Mouse (Mus musculus) liver, embryonic 13.5 days (tissue): ENCODE measurements around the gene Camk2n1. TPM values are rescaled to one million over a fixed set of nuclear protein-coding genes. Genes with fewer than 3 reads are reported as not detected.

Source experiments
- ATAC-seq: fragments of 200-750 bp; cut with Nextera tagmentation; 2 replicates; pipeline ENCODE4 v1.8.0; 2017; ENCODE audit warnings: low read depth, mild to moderate bottlenecking, moderate number of reproducible peaks, moderate library complexity
- DNase-seq: peaks from one replicate; pipeline ENCODE4 v3.0.0; 2022
- H3K27ac ChIP-seq: fragments of 300-500 bp; sonication (generic); 2 replicates; pipeline ENCODE4 v1.5.1; 2015; ENCODE audit warnings: moderate library complexity, mild to moderate bottlenecking, inconsistent platforms
- H3K27me3 ChIP-seq: fragments of 300-500 bp; sonication (generic); 2 replicates; pipeline ENCODE4 v1.6.1; 2015; ENCODE audit warnings: mild to moderate bottlenecking, inconsistent platforms
- H3K36me3 ChIP-seq: fragments of 300-500 bp; sonication (generic); 2 replicates; pipeline ENCODE4 v1.6.1; 2015; ENCODE audit warnings: mild to moderate bottlenecking, inconsistent platforms
- H3K4me1 ChIP-seq: fragments of 300-500 bp; sonication (generic); replicated peaks from 2 replicates; pipeline ENCODE4 v1.6.1; 2015; ENCODE audit warnings: inconsistent platforms
- H3K4me2 ChIP-seq: fragments of 300-500 bp; sonication (generic); 2 replicates; pipeline ENCODE4 v1.6.1; 2015; ENCODE audit warnings: inconsistent platforms, mild to moderate bottlenecking, moderate library complexity
- H3K4me3 ChIP-seq: fragments of 300-500 bp; sonication (generic); replicated peaks from 2 replicates; pipeline ENCODE4 v1.5.1; 2015; ENCODE audit warnings: mild to moderate bottlenecking, inconsistent platforms
- H3K9ac ChIP-seq: fragments of 300-500 bp; sonication (generic); 2 replicates; pipeline ENCODE4 v1.6.1; 2015; ENCODE audit warnings: mild to moderate bottlenecking, inconsistent platforms
- H3K9me3 ChIP-seq: fragments of 300-500 bp; sonication (generic); replicated peaks from 2 replicates; pipeline ENCODE4 v1.6.1; 2016; ENCODE audit warnings: inconsistent platforms
- WGBS: fragments of 180-500 bp; shearing (Covaris S2); methylation state at CpG from one replicate; pipeline ENCODE4 v1.1.7; 2015; ENCODE audit not compliant: insufficient replicate concordance; 5-methylcytosine and 5-hydroxymethylcytosine counted together
- polyA plus RNA-seq: library from polyadenylated mRNA; unstranded; fragments of >200 nt; fragmentation: Nextera tagmentation; extraction: Ambion mirVana; gene quantifications from 2 replicates; pipeline ENCODE4 v1.2.1, GENCODE M21; 2015

Camk2n1 gene
- polyA plus RNA-seq, 1 experiment from 2014 or later = 1.3 TPM

- Histone ChIP-seq H3K27ac (no peak overlapping the region), H3K4me3 (no peak overlapping the region), H3K9ac (no peak overlapping the region), H3K4me1 (peaks cover 10% of the 10 kb centered on the region), H3K36me3 (no peaks in the 10 kb centered on the region), H3K9me3 (no peaks in the 10 kb centered on the region), H3K27me3 (peaks cover 45% of the 10 kb centered on the region), H3K4me2 (no peak overlapping the region)
- 21% methylated on average over 7 of the region's 7 CpGs for WGBS
- DNase-seq = no peak
- no peak for ATAC-seq
Observed at GRCm38 (mm10) chr4:138469080-138469479, 15.0 kb downstream of the Camk2n1 start.

GRCm38 (mm10) chr4:138471241-138471640 is 17.1 kb downstream of the Camk2n1 start:
- Histone ChIP-seq H3K4me3 (no peak overlapping the region), H3K27me3 (peaks cover 33% of the 10 kb centered on the region), H3K27ac (no peak overlapping the region), H3K4me1 (no peaks in the 10 kb centered on the region), H3K9me3 (no peaks in the 10 kb centered on the region), H3K9ac (no peak overlapping the region), H3K4me2 (no peak overlapping the region), H3K36me3 (no peaks in the 10 kb centered on the region)
- ATAC-seq (no peak), DNase-seq (no peak)
- 51% methylated on average over 7 of the region's 7 CpGs for WGBS

GRCm38 (mm10) chr4:138479595-138479994 is 25.5 kb downstream of the Camk2n1 start:
- ATAC-seq (no peak), DNase-seq (no peak)
- H3K9ac ChIP-seq = no peak overlapping the region
- H3K4me2 ChIP-seq = no peak overlapping the region
- H3K27me3 ChIP-seq = peaks cover 11% of the 10 kb centered on the region
- no peaks in the 10 kb centered on the region for H3K36me3 ChIP-seq
- no peaks in the 10 kb centered on the region for H3K9me3 ChIP-seq
- H3K4me1 ChIP-seq = no peaks in the 10 kb centered on the region
- WGBS = 51% methylated on average over 7 of the region's 7 CpGs
- no peak overlapping the region for H3K27ac ChIP-seq
- H3K4me3 ChIP-seq = no peak overlapping the region

GRCm38 (mm10) chr4:138480962-138481361 is 26.8 kb downstream of the Camk2n1 start:
- Histone ChIP-seq H3K4me3 (no peak overlapping the region), H3K27ac (no peak overlapping the region), H3K36me3 (no peaks in the 10 kb centered on the region), H3K27me3 (peaks cover 4% of the 10 kb centered on the region; the same call in 1 of the 2 replicates), H3K4me1 (no peaks in the 10 kb centered on the region), H3K4me2 (no peak overlapping the region), H3K9me3 (no peaks in the 10 kb centered on the region), H3K9ac (no peak overlapping the region)
- DNase-seq (no peak), ATAC-seq (no peak)
- WGBS = 43% methylated on average over 9 of the region's 9 CpGs

DNA sequence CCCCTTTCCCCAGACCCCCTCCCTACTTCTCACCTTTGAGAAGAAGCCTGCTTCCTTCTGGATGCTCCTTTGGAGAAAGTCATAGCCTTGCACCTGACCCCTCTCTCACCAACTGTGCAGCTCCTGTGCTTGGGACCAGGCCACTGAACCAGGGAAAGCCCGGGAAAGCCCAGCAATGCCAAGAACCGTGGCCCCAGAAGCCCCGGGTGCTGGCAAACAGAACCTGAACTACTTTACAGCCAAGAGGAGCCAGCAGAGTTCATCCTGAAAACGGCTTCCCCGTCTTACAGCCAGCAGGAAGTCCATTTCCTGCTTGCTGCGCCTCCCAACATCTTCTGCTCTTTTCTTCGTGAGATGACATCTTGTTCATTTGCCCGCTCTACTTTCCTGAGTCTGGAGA is 28.6 kb downstream of the Camk2n1 start:
- Histone ChIP-seq H3K36me3 (no peaks in the 10 kb centered on the region), H3K9me3 (no peaks in the 10 kb centered on the region), H3K4me1 (no peaks in the 10 kb centered on the region), H3K4me2 (no peak overlapping the region), H3K4me3 (no peak overlapping the region), H3K9ac (no peak overlapping the region), H3K27me3 (no peaks in the 10 kb centered on the region), H3K27ac (no peak overlapping the region)
- 24% methylated on average over 8 of the region's 8 CpGs for WGBS
- DNase-seq (no peak), ATAC-seq (no peak)

DNA sequence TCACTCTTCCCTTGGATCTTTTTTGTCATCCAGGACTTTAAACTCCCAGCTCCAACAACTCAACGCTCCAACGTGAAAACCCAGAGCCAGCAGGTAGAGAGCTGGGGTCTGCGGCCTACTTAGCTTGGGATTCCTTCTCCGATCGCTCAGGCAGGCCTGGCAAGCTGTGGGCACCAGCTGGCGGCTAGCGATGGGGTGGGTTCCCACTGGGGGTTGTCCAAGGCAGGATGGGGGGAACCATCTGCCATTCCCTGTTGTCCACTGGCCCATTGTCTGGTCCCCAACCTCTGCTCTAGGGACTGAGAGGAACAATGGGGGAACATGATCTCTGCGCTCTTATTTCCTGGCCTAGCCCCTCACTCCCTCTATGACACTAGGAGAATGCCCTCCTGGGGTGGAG is 34.1 kb downstream of the Camk2n1 start:
- no peak overlapping the region for H3K4me2 ChIP-seq
- H3K27me3 ChIP-seq = 0 out of 2 replicates have a peak, but pooled peaks cover under 1% of the 10 kb centered on the region
- DNase-seq (no peak), ATAC-seq (no peak)
- H3K36me3 ChIP-seq = no peaks in the 10 kb centered on the region
- H3K9ac ChIP-seq = no peak overlapping the region
- no peak overlapping the region for H3K27ac ChIP-seq
- no peak overlapping the region for H3K4me3 ChIP-seq
- H3K4me1 ChIP-seq = no peaks in the 10 kb centered on the region
- no peaks in the 10 kb centered on the region for H3K9me3 ChIP-seq
- 51% methylated on average over 8 of the region's 8 CpGs for WGBS

GRCm38 (mm10) chr4:138491088-138491487 is 37.0 kb downstream of the Camk2n1 start:
- H3K36me3 ChIP-seq = no peaks in the 10 kb centered on the region
- H3K27me3 ChIP-seq = peaks cover 2% of the 10 kb centered on the region; the same call in 1 of the 2 replicates
- no peaks in the 10 kb centered on the region for H3K9me3 ChIP-seq
- WGBS = 62% methylated on average over 4 of the region's 4 CpGs
- ATAC-seq (no peak), DNase-seq (no peak)
- H3K4me3 ChIP-seq = no peak overlapping the region
- H3K27ac ChIP-seq = no peak overlapping the region
- no peak overlapping the region for H3K4me2 ChIP-seq
- H3K4me1 ChIP-seq = no peaks in the 10 kb centered on the region
- H3K9ac ChIP-seq = no peak overlapping the region

GRCm38 (mm10) chr4:138493161-138494001 is 39.3 kb downstream of the Camk2n1 start:
- H3K27me3 ChIP-seq = peaks cover 6% of the 10 kb centered on the region
- no peaks in the 10 kb centered on the region for H3K4me1 ChIP-seq
- WGBS = 17% methylated on average over 5 of the region's 5 CpGs
- no peak overlapping the region for H3K4me3 ChIP-seq
- DNase-seq (no peak), ATAC-seq (no peak)
- H3K9me3 ChIP-seq = no peaks in the 10 kb centered on the region
- no peak overlapping the region for H3K9ac ChIP-seq
- H3K36me3 ChIP-seq = no peaks in the 10 kb centered on the region
- H3K27ac ChIP-seq = no peak overlapping the region
- H3K4me2 ChIP-seq = no peak overlapping the region

GRCm38 (mm10) chr4:138494905-138495304 is 40.8 kb downstream of the Camk2n1 start:
- WGBS = 22% methylated on average over 5 of the region's 5 CpGs

DNA sequence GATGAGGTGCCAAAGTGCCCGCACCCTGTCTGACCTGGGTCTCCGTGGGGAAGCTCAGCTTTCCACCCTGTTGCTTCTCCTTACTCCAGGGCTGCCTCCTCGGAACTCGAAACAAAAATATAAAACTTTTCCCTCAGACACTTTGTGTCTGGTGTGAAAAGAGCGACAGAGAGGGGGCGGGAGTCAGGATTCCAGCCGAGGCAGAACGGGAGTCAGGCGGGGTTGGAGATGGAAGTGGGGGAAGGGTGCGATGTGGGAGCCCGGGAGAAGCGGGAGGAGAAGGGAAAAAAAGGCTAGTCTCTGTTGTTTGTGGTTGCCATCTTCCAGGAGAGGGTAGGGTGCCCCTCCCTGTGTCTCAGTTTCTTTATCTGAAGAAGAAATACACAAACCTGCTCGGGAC is 41.7 kb downstream of the Camk2n1 start:
- peaks cover 6% of the 10 kb centered on the region for H3K27me3 ChIP-seq

More at GRCm38 (mm10) chr4:138494905-138495304, 40.8 kb downstream of the Camk2n1 start:
- peaks cover 6% of the 10 kb centered on the region for H3K27me3 ChIP-seq
- no peak for DNase-seq
- no peak overlapping the region for H3K27ac ChIP-seq
- H3K4me3 ChIP-seq = no peak overlapping the region
- no peaks in the 10 kb centered on the region for H3K36me3 ChIP-seq
- ATAC-seq = no peak
- H3K9ac ChIP-seq = no peak overlapping the region
- H3K9me3 ChIP-seq = no peaks in the 10 kb centered on the region
- no peak overlapping the region for H3K4me2 ChIP-seq
- no peaks in the 10 kb centered on the region for H3K4me1 ChIP-seq

GRCm38 (mm10) chr4:138496746-138497520 is 42.8 kb downstream of the Camk2n1 start:
- Histone ChIP-seq H3K9ac (no peak overlapping the region), H3K4me2 (no peak overlapping the region), H3K4me1 (no peaks in the 10 kb centered on the region), H3K9me3 (no peaks in the 10 kb centered on the region), H3K27me3 (peaks cover 6% of the 10 kb centered on the region), H3K27ac (no peak overlapping the region), H3K4me3 (no peak overlapping the region), H3K36me3 (no peaks in the 10 kb centered on the region)
- WGBS = 58% methylated on average over 22 of the region's 24 CpGs
- ATAC-seq (no peak), DNase-seq (no peak)

More for the DNA sequence above, 41.7 kb downstream of the Camk2n1 start:
- Histone ChIP-seq H3K4me3 (no peak overlapping the region), H3K4me2 (no peak overlapping the region), H3K27ac (no peak overlapping the region), H3K36me3 (no peaks in the 10 kb centered on the region), H3K9me3 (no peaks in the 10 kb centered on the region), H3K9ac (no peak overlapping the region), H3K4me1 (no peaks in the 10 kb centered on the region)
- 10% methylated on average over 13 of the region's 13 CpGs for WGBS
- ATAC-seq (no peak), DNase-seq (no peak)
